Mouse (Mus musculus): Measurements from ENCODE around the gene Edc4. TPM values are rescaled to one million over a fixed set of nuclear protein-coding genes. Genes with fewer than 3 reads are reported as not detected.

Edc4 gene
- polyA plus RNA-seq, 1 experiment: 193 TPM

DNA sequence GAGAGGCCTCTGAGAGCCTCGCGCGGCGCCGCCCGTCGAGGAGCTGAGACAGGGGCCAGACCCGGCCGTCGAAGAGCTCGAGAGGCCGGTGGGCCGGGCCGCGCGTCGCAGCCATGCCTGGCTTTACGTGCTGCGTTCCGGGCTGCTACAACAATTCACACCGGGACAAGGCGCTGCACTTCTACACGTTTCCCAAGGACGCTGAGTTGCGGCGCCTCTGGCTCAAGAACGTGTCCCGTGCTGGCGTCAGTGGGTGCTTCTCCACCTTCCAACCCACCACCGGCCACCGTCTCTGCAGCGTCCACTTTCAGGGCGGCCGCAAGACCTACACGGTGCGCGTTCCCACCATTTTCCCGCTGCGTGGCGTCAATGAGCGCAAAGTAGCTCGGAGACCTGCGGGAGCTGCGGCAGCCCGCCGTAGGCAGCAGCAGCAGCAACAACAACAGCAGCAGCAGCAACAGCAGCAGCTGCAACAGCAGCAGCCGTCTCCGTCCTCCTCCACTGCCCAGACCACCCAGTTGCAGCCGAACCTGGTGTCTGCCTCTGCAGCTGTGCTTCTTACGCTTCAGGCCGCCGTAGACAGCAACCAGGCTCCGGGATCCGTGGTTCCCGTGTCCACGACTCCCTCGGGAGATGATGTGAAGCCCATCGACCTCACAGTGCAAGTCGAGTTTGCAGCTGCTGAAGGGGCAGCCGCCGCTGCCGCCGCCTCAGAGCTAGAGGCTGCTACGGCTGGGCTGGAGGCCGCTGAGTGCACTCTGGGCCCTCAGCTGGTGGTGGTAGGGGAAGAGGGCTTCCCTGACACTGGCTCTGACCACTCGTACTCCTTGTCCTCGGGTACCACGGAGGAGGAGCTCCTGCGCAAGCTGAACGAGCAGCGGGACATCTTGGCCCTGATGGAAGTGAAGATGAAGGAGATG lies 25.2 kb upstream of the Edc4 start:
- H3K4me3 ChIP-seq (ENCODE audit: control insufficient read depth, insufficient read depth, low read length): peak overlapping the region; percentile 73
- peak; percentile 49 for DNase-seq
- TF ChIP-seq POLR2A (IDR thresholded peaks at IDR 0.05; ENCODE audit: control insufficient read depth, extremely low read depth, insufficient read depth, low read length, poor library complexity): no peak
- TF ChIP-seq CTCF (IDR thresholded peaks at IDR 0.05; ENCODE audit: borderline replicate concordance, control insufficient read depth, extremely low read depth, insufficient read depth, low read length, poor library complexity): no peak
- H3K27me3 ChIP-seq (ENCODE audit: control insufficient read depth, insufficient read depth, low read length): no peaks in the 10 kb centered on the region
- peaks cover 15% of the 10 kb centered on the region for H3K4me1 ChIP-seq (replicated peaks; ENCODE audit: control insufficient read depth, insufficient read depth, low read length)
- H3K27ac ChIP-seq (ENCODE audit: control insufficient read depth, insufficient read depth, low read length): peak overlapping the region; percentile 7; the same call in 1 of the 2 replicates
- no peaks in the 10 kb centered on the region for H3K36me3 ChIP-seq (ENCODE audit: control insufficient read depth, insufficient read depth, low read length)
- under 1% methylated on average over 71 of the region's 71 CpGs for WGBS

DNA sequence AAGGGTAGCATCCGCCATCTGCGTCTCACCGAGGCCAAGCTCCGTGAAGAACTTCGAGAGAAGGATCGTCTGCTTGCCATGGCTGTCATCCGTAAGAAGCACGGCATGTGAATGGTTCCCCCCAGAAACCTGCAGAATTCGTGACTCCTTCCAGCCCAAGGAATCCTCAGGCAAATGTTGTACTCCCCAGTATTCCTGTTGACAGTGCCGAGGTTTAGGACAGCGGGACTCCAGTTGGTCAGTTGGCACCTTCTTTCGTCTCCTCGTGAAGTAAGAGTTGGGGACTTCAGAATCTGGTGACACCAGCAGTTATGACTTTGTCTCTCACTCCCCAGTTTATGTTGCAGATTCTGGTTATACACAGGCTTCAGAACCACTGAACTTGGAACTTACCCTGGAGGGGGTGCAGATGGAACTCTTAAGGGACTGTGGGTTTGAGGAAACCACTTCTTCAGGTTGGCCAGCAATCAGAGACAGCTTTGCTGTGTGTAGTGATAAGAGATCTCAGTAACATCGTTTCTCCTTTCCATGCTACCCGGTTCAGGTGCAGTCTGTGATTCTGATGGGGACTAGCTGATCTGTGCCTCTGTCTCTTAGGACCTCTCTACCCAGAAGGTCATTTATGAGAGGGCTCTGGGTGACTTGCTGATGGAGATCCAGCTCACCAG lies 24.4 kb upstream of the Edc4 start:
- Histone ChIP-seq H3K4me1 (replicated peaks; ENCODE audit: control insufficient read depth, insufficient read depth, low read length) (peaks cover 13% of the 10 kb centered on the region), H3K36me3 (ENCODE audit: control insufficient read depth, insufficient read depth, low read length) (no peaks in the 10 kb centered on the region), H3K4me3 (ENCODE audit: control insufficient read depth, insufficient read depth, low read length) (peak overlapping the region; percentile 73), H3K27me3 (ENCODE audit: control insufficient read depth, insufficient read depth, low read length) (no peaks in the 10 kb centered on the region), H3K27ac (ENCODE audit: control insufficient read depth, insufficient read depth, low read length) (no peak overlapping the region)
- TF ChIP-seq POLR2A (IDR thresholded peaks at IDR 0.05; ENCODE audit: control insufficient read depth, extremely low read depth, insufficient read depth, low read length, poor library complexity) (no peak), CTCF (IDR thresholded peaks at IDR 0.05; ENCODE audit: borderline replicate concordance, control insufficient read depth, extremely low read depth, insufficient read depth, low read length, poor library complexity) (no peak)
- 31% methylated on average over 15 of the region's 15 CpGs for WGBS
- DNase-seq: no peak

DNA sequence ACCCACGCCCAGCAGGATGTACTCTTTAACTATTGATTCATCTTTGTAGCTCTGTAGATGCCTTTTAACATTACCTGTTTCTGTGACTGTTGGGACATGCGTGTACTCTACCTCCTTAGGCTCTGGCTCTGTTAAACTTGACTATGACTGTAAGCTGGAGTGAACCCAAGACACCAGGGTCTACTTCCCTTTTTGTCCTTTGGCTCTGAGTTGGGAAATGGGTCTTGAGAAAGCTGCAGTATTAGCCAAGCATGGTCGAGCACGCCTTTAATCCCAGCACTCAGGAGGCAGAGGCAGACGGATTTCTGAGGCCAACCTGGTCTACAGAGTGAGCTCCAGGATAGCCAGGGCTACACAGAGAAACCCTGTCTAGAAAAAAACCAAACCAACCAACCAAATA lies 22.2 kb upstream of the Edc4 start:
- Histone ChIP-seq H3K4me3 (ENCODE audit: control insufficient read depth, insufficient read depth, low read length) (no peak overlapping the region), H3K36me3 (ENCODE audit: control insufficient read depth, insufficient read depth, low read length) (no peaks in the 10 kb centered on the region), H3K27me3 (ENCODE audit: control insufficient read depth, insufficient read depth, low read length) (no peaks in the 10 kb centered on the region), H3K27ac (ENCODE audit: control insufficient read depth, insufficient read depth, low read length) (no peak overlapping the region), H3K4me1 (replicated peaks; ENCODE audit: control insufficient read depth, insufficient read depth, low read length) (peaks cover 13% of the 10 kb centered on the region)
- 84% methylated on average over 5 of the region's 5 CpGs for WGBS
- TF ChIP-seq CTCF (IDR thresholded peaks at IDR 0.05; ENCODE audit: borderline replicate concordance, control insufficient read depth, extremely low read depth, insufficient read depth, low read length, poor library complexity): no peak
- TF ChIP-seq POLR2A (IDR thresholded peaks at IDR 0.05; ENCODE audit: control insufficient read depth, extremely low read depth, insufficient read depth, low read length, poor library complexity): no peak
- no peak for DNase-seq

DNA sequence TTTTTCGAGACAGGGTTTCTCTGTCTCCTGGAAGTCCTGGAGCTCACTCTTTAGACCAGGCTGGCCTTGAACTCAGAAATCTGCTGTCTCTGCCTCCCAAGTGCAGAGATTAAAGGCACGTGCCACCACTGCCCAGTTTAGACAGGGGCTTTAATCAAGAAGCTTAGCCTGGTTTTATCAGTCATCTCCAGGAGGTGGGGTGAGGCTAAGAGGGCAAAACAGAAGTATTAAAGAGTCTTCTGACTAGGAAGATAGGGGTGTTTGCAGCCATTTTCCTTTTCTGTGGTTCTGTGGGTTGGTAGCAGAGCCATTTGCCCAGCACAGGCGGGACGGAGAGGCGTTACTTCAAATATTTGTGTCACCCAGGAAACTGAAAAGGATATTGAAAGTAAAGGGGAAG lies 21.4 kb upstream of the Edc4 start:
- 51% methylated on average over 5 of the region's 5 CpGs for WGBS
- no peak for TF ChIP-seq POLR2A (IDR thresholded peaks at IDR 0.05; ENCODE audit: control insufficient read depth, extremely low read depth, insufficient read depth, low read length, poor library complexity)
- no peak for TF ChIP-seq CTCF (IDR thresholded peaks at IDR 0.05; ENCODE audit: borderline replicate concordance, control insufficient read depth, extremely low read depth, insufficient read depth, low read length, poor library complexity)
- peaks cover 13% of the 10 kb centered on the region for H3K4me1 ChIP-seq (replicated peaks; ENCODE audit: control insufficient read depth, insufficient read depth, low read length)
- no peaks in the 10 kb centered on the region for H3K36me3 ChIP-seq (ENCODE audit: control insufficient read depth, insufficient read depth, low read length)
- H3K27ac ChIP-seq (ENCODE audit: control insufficient read depth, insufficient read depth, low read length): no peak overlapping the region
- DNase-seq: no peak
- H3K27me3 ChIP-seq (ENCODE audit: control insufficient read depth, insufficient read depth, low read length): no peaks in the 10 kb centered on the region
- H3K4me3 ChIP-seq (ENCODE audit: control insufficient read depth, insufficient read depth, low read length): no peak overlapping the region

DNA sequence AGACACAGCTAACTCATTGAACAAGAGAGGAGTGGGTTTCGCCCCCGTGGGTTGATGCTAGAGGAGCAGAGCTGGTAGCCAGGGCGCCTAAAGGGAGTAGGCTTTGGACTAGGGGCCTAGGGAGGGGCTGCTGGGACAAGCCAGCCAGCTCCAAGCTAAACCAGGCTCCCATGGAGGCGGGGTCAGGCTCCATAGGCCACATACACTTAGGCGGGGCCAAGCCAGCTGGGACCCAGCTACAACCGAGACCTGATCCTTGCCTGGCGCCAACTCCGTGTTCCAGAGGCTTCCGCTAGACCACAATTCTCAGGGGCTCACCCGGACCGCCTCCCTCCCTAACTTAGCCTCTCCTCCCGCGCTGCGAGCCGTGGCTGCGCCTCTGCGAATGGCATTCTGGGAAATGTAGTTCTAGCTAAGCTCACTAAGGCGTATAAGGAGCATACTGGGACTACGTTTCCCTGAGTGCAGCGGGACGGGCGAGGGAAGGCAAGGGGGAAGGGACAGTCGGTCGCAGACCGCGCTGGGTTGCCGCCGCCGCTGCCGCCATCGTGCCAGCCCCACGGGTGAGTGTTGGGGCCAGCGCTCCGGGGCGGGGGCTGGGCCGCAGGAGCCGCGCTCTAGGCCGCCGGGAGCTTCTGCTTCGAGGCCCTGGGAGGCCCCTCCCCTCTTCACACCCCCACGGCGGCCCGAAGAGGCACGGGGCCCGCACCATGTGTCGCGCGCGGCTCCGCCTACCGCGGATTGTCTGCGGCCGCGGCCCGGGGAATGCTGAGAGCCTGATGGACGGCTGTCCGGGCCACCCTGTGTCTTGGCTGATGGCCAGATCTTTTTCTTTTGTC lies 20.3 kb upstream of the Edc4 start, which contains the start of gene Nutf2:
Gene Nutf2 (plus strand): TSS at position 438 of the 839 bp plus-strand sequence.
- H3K27me3 ChIP-seq (ENCODE audit: control insufficient read depth, insufficient read depth, low read length): no peaks in the 10 kb centered on the region
- DNase-seq: peak; percentile 92
- no peaks in the 10 kb centered on the region for H3K36me3 ChIP-seq (ENCODE audit: control insufficient read depth, insufficient read depth, low read length)
- H3K4me1 ChIP-seq (replicated peaks; ENCODE audit: control insufficient read depth, insufficient read depth, low read length): peaks cover 13% of the 10 kb centered on the region
- H3K27ac ChIP-seq (ENCODE audit: control insufficient read depth, insufficient read depth, low read length): peak within 1 kb of the TSS; percentile 51; the same call in 1 of the 2 replicates
- peak within 1 kb of the TSS; percentile 76 for H3K4me3 ChIP-seq (ENCODE audit: control insufficient read depth, insufficient read depth, low read length)
- TF ChIP-seq CTCF (IDR thresholded peaks at IDR 0.05; ENCODE audit: borderline replicate concordance, control insufficient read depth, extremely low read depth, insufficient read depth, low read length, poor library complexity) (peak; percentile 22; the same call in 1 of the 2 replicates), POLR2A (IDR thresholded peaks at IDR 0.05; ENCODE audit: control insufficient read depth, extremely low read depth, insufficient read depth, low read length, poor library complexity) (peak; percentile 74; the same call in 1 of the 2 replicates)
- 1% methylated on average over 59 of the region's 59 CpGs for WGBS

DNA sequence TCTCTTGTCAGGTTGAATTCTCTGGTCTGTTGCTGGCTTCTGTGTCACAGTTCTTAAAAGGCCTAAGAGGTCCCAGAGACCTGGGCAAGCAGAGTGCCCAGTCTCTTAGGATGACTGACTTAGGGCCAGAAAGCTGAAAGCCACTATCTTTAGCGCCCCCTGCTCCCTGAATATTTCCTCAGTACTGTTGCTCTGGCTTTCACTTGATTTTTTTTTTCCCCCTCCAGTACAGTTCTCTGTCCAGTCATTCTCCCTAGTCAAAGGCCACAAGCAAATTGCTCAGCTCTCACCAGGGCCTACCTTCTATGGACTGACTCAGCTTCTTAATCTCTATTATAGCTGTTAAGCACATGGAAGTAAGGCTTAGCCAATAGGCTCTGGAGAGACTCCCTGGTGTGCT lies 18.7 kb upstream of the Edc4 start:
- Histone ChIP-seq H3K4me3 (ENCODE audit: control insufficient read depth, insufficient read depth, low read length) (no peak overlapping the region), H3K36me3 (ENCODE audit: control insufficient read depth, insufficient read depth, low read length) (no peaks in the 10 kb centered on the region), H3K27ac (ENCODE audit: control insufficient read depth, insufficient read depth, low read length) (no peak overlapping the region), H3K4me1 (replicated peaks; ENCODE audit: control insufficient read depth, insufficient read depth, low read length) (peaks cover 2% of the 10 kb centered on the region), H3K27me3 (ENCODE audit: control insufficient read depth, insufficient read depth, low read length) (no peaks in the 10 kb centered on the region)
- TF ChIP-seq POLR2A (IDR thresholded peaks at IDR 0.05; ENCODE audit: control insufficient read depth, extremely low read depth, insufficient read depth, low read length, poor library complexity) (no peak), CTCF (IDR thresholded peaks at IDR 0.05; ENCODE audit: borderline replicate concordance, control insufficient read depth, extremely low read depth, insufficient read depth, low read length, poor library complexity) (no peak)
- peak; percentile 21 for DNase-seq
- 6% methylated on average over 1 of the region's 1 CpGs for WGBS

Measured in thymus, adult 2 months (tissue).